Mouse (Mus musculus) lung, postnatal 4 days (tissue): ENCODE measurements around the gene Atp6v0a1.

Experiments
- DNase-seq, 2 experiments: peaks; one replicate each; pipeline ENCODE4 v3.0.0; 2021

The Atp6v0a1 gene

GRCm38 (mm10) chr11:101062971-101063675 is 53.9 kb downstream of the Atp6v0a1 start:
- no peak for DNase-seq

GRCm38 (mm10) chr11:101063676-101064327 is 54.5 kb downstream of the Atp6v0a1 start:
- peak; percentile 85 to 93 for DNase-seq

GRCm38 (mm10) chr11:101064462-101064861 is 55.2 kb downstream of the Atp6v0a1 start:
- no peak for DNase-seq

GRCm38 (mm10) chr11:101065002-101065401 is 55.8 kb downstream of the Atp6v0a1 start:
- no peak for DNase-seq

GRCm38 (mm10) chr11:101066549-101067412 is 57.5 kb downstream of the Atp6v0a1 start:
- DNase-seq, result peak; percentile 86 to 90

- peak; percentile 97 for DNase-seq
Measured at GRCm38 (mm10) chr11:101069391-101070188, 60.3 kb downstream of the Atp6v0a1 start, which contains the start of gene Naglu. Naglu (plus strand) TSS chr11:101070012.

- no peak for DNase-seq
Measured at GRCm38 (mm10) chr11:101070189-101070527, 60.9 kb downstream of the Atp6v0a1 start.

GRCm38 (mm10) chr11:101070987-101071386 is 61.7 kb downstream of the Atp6v0a1 start:
- no peak for DNase-seq

GRCm38 (mm10) chr11:101071810-101072428 is 62.7 kb downstream of the Atp6v0a1 start:
- no peak for DNase-seq

- DNase-seq, result no peak
Measured at GRCm38 (mm10) chr11:101078121-101078520, 68.9 kb downstream of the Atp6v0a1 start, which contains the start of gene Hsd17b1. Hsd17b1 (plus strand) TSS chr11:101078411.

GRCm38 (mm10) chr11:101079746-101080145 is 70.5 kb downstream of the Atp6v0a1 start:
- DNase-seq, result peak in 1 of 2 experiments; percentile 30

- DNase-seq, result no peak
Measured at GRCm38 (mm10) chr11:101080421-101080820, 71.2 kb downstream of the Atp6v0a1 start.

GRCm38 (mm10) chr11:101081659-101082058 is 72.4 kb downstream of the Atp6v0a1 start:
- peak in 1 of 2 experiments; percentile 27 for DNase-seq

GRCm38 (mm10) chr11:101082208-101083082 is 73.2 kb downstream of the Atp6v0a1 start, which contains the start of gene Coasy:
Coasy (plus strand) TSS chr11:101082565.
- peak; percentile 89 to 92 for DNase-seq

- peak in 1 of 2 experiments; percentile 42 for DNase-seq
Measured at GRCm38 (mm10) chr11:101083083-101083697, 73.9 kb downstream of the Atp6v0a1 start.

- no peak for DNase-seq
Measured at GRCm38 (mm10) chr11:101084246-101084645, 75.0 kb downstream of the Atp6v0a1 start.

- DNase-seq, result no peak
Measured at GRCm38 (mm10) chr11:101084811-101085210, 75.6 kb downstream of the Atp6v0a1 start.

- DNase-seq, result no peak
Measured at GRCm38 (mm10) chr11:101085617-101086322, 76.5 kb downstream of the Atp6v0a1 start.

- no peak for DNase-seq
Measured at GRCm38 (mm10) chr11:101086323-101086674, 77.0 kb downstream of the Atp6v0a1 start.
